Mouse (Mus musculus) kidney, embryonic 15.5 days (tissue): Measurements from ENCODE around the gene Bank1. TPM values are rescaled to one million over a fixed set of nuclear protein-coding genes. Genes with fewer than 3 reads are reported as not detected.

Source experiments
- ATAC-seq: fragments of 200-750 bp; cut with Nextera tagmentation; replicated peaks from 2 replicates; pipeline ENCODE4 v1.8.0; 2017; ENCODE audit warnings: moderate TSS enrichment; ENCODE audit not compliant: low FRiP score
- H3K27ac ChIP-seq: fragments of 300-500 bp; sonication (generic); 2 replicates; pipeline ENCODE4 v1.5.1; 2015; ENCODE audit warnings: mild to moderate bottlenecking, inconsistent platforms
- H3K27me3 ChIP-seq: fragments of 300-500 bp; sonication (generic); 2 replicates; pipeline ENCODE4 v1.6.1; 2015; ENCODE audit warnings: inconsistent platforms
- H3K36me3 ChIP-seq: fragments of 300-500 bp; sonication (generic); 2 replicates; pipeline ENCODE4 v1.6.1; 2015; ENCODE audit warnings: inconsistent platforms
- H3K4me1 ChIP-seq: fragments of 300-500 bp; sonication (generic); 2 replicates; pipeline ENCODE4 v1.6.1; 2015; ENCODE audit warnings: inconsistent platforms
- H3K4me2 ChIP-seq: fragments of 300-500 bp; sonication (generic); 2 replicates; pipeline ENCODE4 v1.6.1; 2015; ENCODE audit warnings: moderate library complexity, mild to moderate bottlenecking, inconsistent platforms
- H3K4me3 ChIP-seq: fragments of 300-500 bp; sonication (generic); replicated peaks from 2 replicates; pipeline ENCODE4 v1.5.1; 2015; ENCODE audit warnings: mild to moderate bottlenecking, inconsistent platforms
- H3K9ac ChIP-seq: fragments of 300-500 bp; sonication (generic); 2 replicates; pipeline ENCODE4 v1.6.1; 2015; ENCODE audit warnings: mild to moderate bottlenecking, inconsistent platforms
- H3K9me3 ChIP-seq: fragments of 300-500 bp; sonication (generic); replicated peaks from 2 replicates; pipeline ENCODE4 v1.6.1; 2016; ENCODE audit warnings: inconsistent platforms
- WGBS: fragments of 180-500 bp; shearing (Covaris S2); methylation state at CpG from one replicate; pipeline ENCODE4 v1.1.7; 2015; ENCODE audit warnings: mixed read lengths; 5-methylcytosine and 5-hydroxymethylcytosine counted together
- polyA plus RNA-seq: library from polyadenylated mRNA; unstranded; fragments of >200 nt; fragmentation: Nextera tagmentation; extraction: Ambion mirVana; gene quantifications from 2 replicates; pipeline ENCODE4 v1.2.1, GENCODE M21; 2015

The Bank1 gene
- polyA plus RNA-seq, 1 experiment from 2014 or later: 1.1 TPM

- no peaks in the 10 kb centered on the region for H3K4me1 ChIP-seq
- no peak overlapping the region for H3K4me3 ChIP-seq
- H3K9ac ChIP-seq: no peak overlapping the region
- no peak overlapping the region for H3K27ac ChIP-seq
- no peak for ATAC-seq
- H3K9me3 ChIP-seq: no peaks in the 10 kb centered on the region
- H3K36me3 ChIP-seq: no peaks in the 10 kb centered on the region
- WGBS: 77% methylated on average over 2 of the region's 2 CpGs
- H3K4me2 ChIP-seq: no peak overlapping the region
- H3K27me3 ChIP-seq: no peaks in the 10 kb centered on the region
Measured at GRCm38 (mm10) chr3:136158059-136158458, 167.8 kb downstream of the Bank1 start.

- H3K4me2 ChIP-seq: no peak overlapping the region
- no peak overlapping the region for H3K9ac ChIP-seq
- H3K4me3 ChIP-seq: no peak overlapping the region
- no peaks in the 10 kb centered on the region for H3K36me3 ChIP-seq
- H3K4me1 ChIP-seq: no peaks in the 10 kb centered on the region
- no peaks in the 10 kb centered on the region for H3K9me3 ChIP-seq
- no peak for ATAC-seq
- no peaks in the 10 kb centered on the region for H3K27me3 ChIP-seq
- H3K27ac ChIP-seq: no peak overlapping the region
- 68% methylated on average over 1 of the region's 1 CpGs for WGBS
Measured at GRCm38 (mm10) chr3:136155555-136155954, 170.3 kb downstream of the Bank1 start.

DNA sequence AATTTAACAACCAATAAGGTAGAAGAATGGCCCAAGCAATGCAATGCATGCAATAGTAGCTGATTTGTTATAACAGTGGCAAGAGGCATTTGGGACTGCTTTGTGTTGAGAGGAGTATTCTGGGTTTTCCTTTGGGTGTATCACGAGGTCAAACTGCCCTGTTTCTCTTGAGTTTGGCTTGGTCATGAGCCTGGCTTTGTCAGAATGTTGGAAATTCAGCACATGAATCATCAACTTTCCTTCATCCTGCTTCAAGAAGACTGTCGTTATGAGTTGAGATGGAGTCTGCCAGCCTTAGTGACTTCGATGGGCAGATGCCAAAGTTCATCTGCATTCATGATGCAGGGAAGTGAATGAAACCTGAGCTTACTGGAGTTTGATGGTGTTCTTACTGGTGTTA is 175.0 kb downstream of the Bank1 start:
- H3K9ac ChIP-seq: no peak overlapping the region
- no peak overlapping the region for H3K4me2 ChIP-seq
- no peaks in the 10 kb centered on the region for H3K27me3 ChIP-seq
- H3K4me3 ChIP-seq: no peak overlapping the region
- H3K27ac ChIP-seq: no peak overlapping the region
- ATAC-seq: no peak
- no peaks in the 10 kb centered on the region for H3K4me1 ChIP-seq
- no peaks in the 10 kb centered on the region for H3K36me3 ChIP-seq
- WGBS: 79% methylated on average over 3 of the region's 3 CpGs
- no peaks in the 10 kb centered on the region for H3K9me3 ChIP-seq

- Histone ChIP-seq H3K4me1 (no peaks in the 10 kb centered on the region), H3K27me3 (no peaks in the 10 kb centered on the region), H3K4me2 (no peak overlapping the region), H3K27ac (no peak overlapping the region), H3K36me3 (no peaks in the 10 kb centered on the region), H3K9me3 (no peaks in the 10 kb centered on the region), H3K9ac (no peak overlapping the region), H3K4me3 (no peak overlapping the region)
- ATAC-seq: no peak
- WGBS: 86% methylated on average over 2 of the region's 2 CpGs
Measured at GRCm38 (mm10) chr3:136147166-136147565, 178.7 kb downstream of the Bank1 start.

- Histone ChIP-seq H3K9ac (no peak overlapping the region), H3K4me2 (no peak overlapping the region), H3K36me3 (no peaks in the 10 kb centered on the region), H3K4me3 (no peak overlapping the region), H3K27ac (no peak overlapping the region), H3K4me1 (no peaks in the 10 kb centered on the region), H3K9me3 (no peaks in the 10 kb centered on the region), H3K27me3 (no peaks in the 10 kb centered on the region)
- 20% methylated on average over 3 of the region's 3 CpGs for WGBS
- ATAC-seq: no peak
Measured at GRCm38 (mm10) chr3:136132013-136132412, 193.9 kb downstream of the Bank1 start.

DNA sequence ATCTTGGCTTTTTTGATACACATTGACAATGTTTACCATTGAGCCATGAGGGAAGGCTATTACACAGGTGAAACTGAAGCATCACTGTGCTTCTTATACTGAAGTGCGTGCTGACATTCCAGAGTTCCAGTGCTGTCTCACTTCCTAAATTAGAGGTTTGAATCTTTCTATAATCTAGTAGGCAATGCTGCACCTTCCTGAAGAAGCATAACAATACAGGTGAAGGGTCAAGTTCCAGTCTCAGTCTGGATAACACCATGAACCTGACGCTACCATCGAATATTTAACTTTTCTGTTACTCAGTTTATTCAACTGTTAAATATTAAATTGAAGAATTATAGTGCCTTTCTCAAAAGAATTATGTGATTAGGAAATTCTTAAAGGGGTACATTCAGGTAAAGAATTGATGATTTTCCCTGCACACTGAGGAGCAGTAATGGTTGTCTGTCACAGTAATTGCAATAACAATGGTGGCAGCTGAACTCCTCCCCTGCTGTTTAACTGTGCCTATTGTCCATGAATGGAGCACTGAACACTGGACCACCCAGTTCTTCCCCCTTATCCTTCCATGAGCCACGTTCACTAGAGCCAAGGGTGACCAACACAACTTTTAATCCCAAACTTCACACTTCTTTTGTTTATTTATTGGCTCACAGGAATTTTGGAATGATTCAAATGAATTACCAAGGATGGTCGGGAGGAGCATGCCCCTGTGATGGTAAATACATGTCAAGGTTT is 210.2 kb downstream of the Bank1 start:
- no peak for ATAC-seq
- Histone ChIP-seq H3K4me3 (no peak overlapping the region), H3K4me1 (no peaks in the 10 kb centered on the region), H3K4me2 (no peak overlapping the region), H3K27ac (no peak overlapping the region), H3K36me3 (no peaks in the 10 kb centered on the region), H3K9ac (no peak overlapping the region), H3K9me3 (no peaks in the 10 kb centered on the region), H3K27me3 (no peaks in the 10 kb centered on the region)
- 81% methylated on average over 5 of the region's 5 CpGs for WGBS

DNA sequence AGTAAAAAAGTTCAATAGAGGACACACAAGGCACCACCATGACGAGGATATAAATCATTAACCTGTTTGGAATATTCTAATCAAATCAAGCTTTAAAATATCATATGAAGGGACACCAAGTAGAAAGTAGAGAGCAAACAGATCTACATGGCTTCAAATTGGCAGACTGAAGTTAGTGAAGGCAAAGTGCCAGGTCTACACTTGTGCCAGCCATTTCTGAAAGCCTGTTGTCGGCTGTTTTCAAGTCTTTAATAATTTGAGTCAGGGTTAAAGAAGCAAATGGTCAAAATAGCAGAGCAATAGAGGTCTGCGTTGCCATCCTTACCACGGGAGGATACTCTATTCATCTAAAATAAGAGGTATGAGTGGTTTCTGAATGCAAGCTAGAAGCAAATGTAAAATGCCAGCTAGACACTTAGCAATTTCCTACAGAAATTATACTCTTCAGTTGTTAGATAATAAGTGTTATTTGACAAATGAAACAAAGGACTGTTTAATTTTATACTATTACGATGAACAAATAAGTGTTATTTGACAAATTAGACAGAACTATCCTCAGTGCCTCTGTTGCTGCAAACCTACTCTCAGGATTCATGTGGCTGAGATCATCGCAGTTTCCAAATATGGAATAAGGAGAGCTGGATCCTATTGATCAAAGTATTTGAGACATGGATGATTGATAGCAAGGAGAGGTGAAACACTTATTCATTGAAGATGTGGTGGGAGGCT is 216.3 kb downstream of the Bank1 start:
- Histone ChIP-seq H3K27ac (no peak overlapping the region), H3K4me1 (no peaks in the 10 kb centered on the region), H3K4me3 (no peak overlapping the region), H3K36me3 (no peaks in the 10 kb centered on the region), H3K9me3 (no peaks in the 10 kb centered on the region), H3K9ac (no peak overlapping the region), H3K4me2 (no peak overlapping the region), H3K27me3 (no peaks in the 10 kb centered on the region)
- ATAC-seq: no peak
- WGBS: 89% methylated on average over 6 of the region's 6 CpGs

GRCm38 (mm10) chr3:136106452-136106851 is 219.4 kb downstream of the Bank1 start:
- no peaks in the 10 kb centered on the region for H3K27me3 ChIP-seq
- whole genome bisulfite sequencing: 26% methylated on average over 1 of the region's 1 CpGs

DNA sequence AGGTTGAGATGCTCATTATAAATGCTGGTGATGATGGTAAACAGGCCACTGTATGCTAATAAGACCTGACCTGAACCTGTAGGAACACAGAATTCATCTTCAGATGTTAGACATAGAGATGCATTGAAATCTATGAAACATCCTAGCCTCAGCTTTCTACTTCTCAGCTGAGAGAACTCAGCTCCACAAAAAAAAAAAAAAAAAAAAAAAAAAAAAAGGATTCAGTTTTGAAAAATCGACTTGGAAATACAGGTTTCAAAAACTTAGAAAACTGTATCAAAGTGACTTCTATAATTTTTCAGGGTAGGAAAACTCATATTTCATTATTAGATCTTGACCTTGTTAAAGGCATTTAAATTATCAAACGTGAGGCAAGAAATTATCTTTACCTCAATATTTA is 222.5 kb downstream of the Bank1 start:
- H3K9ac ChIP-seq: no peak overlapping the region
- H3K4me2 ChIP-seq: no peak overlapping the region
- no peaks in the 10 kb centered on the region for H3K4me1 ChIP-seq
- H3K4me3 ChIP-seq: no peak overlapping the region
- ATAC-seq: no peak
- H3K9me3 ChIP-seq: no peaks in the 10 kb centered on the region
- no peak overlapping the region for H3K27ac ChIP-seq
- 86% methylated on average over 2 of the region's 2 CpGs for WGBS
- no peaks in the 10 kb centered on the region for H3K36me3 ChIP-seq
- no peaks in the 10 kb centered on the region for H3K27me3 ChIP-seq

More at GRCm38 (mm10) chr3:136106452-136106851, 219.4 kb downstream of the Bank1 start:
- Histone ChIP-seq H3K4me3 (no peak overlapping the region), H3K4me1 (no peaks in the 10 kb centered on the region), H3K27ac (no peak overlapping the region), H3K9ac (no peak overlapping the region), H3K36me3 (no peaks in the 10 kb centered on the region), H3K9me3 (no peaks in the 10 kb centered on the region), H3K4me2 (no peak overlapping the region)
- ATAC-seq: no peak

- Histone ChIP-seq H3K27ac (no peak overlapping the region), H3K4me2 (no peak overlapping the region), H3K27me3 (no peaks in the 10 kb centered on the region), H3K4me1 (no peaks in the 10 kb centered on the region), H3K4me3 (no peak overlapping the region), H3K36me3 (no peaks in the 10 kb centered on the region), H3K9me3 (no peaks in the 10 kb centered on the region), H3K9ac (no peak overlapping the region)
- ATAC-seq: no peak
- 88% methylated on average over 5 of the region's 5 CpGs for WGBS
Measured at GRCm38 (mm10) chr3:136100973-136101500, 224.8 kb downstream of the Bank1 start.

DNA sequence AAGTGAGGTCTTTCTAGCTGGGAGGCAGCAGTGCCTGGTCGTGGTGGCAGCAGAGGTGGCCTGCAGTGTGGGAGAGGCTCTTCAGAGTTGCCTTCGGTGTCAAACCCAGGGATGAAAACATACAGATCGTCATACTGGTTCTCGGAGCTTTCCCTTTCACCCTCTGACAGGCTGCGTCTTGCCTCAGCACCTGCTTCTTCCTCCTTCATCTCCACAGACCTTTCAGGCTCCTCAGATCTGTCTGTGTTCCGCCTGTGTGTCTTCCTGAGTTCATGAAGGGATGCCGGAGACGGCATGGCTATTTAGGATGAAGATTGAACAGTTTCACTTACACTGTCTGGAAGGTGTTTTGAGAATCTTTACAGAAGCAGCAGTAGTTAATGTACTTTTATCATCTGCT is 225.6 kb downstream of the Bank1 start:
- Histone ChIP-seq H3K4me2 (no peak overlapping the region), H3K4me3 (no peak overlapping the region), H3K9me3 (no peaks in the 10 kb centered on the region), H3K4me1 (no peaks in the 10 kb centered on the region), H3K9ac (no peak overlapping the region), H3K27me3 (no peaks in the 10 kb centered on the region), H3K27ac (no peak overlapping the region), H3K36me3 (no peaks in the 10 kb centered on the region)
- 82% methylated on average over 8 of the region's 8 CpGs for WGBS
- ATAC-seq: no peak

DNA sequence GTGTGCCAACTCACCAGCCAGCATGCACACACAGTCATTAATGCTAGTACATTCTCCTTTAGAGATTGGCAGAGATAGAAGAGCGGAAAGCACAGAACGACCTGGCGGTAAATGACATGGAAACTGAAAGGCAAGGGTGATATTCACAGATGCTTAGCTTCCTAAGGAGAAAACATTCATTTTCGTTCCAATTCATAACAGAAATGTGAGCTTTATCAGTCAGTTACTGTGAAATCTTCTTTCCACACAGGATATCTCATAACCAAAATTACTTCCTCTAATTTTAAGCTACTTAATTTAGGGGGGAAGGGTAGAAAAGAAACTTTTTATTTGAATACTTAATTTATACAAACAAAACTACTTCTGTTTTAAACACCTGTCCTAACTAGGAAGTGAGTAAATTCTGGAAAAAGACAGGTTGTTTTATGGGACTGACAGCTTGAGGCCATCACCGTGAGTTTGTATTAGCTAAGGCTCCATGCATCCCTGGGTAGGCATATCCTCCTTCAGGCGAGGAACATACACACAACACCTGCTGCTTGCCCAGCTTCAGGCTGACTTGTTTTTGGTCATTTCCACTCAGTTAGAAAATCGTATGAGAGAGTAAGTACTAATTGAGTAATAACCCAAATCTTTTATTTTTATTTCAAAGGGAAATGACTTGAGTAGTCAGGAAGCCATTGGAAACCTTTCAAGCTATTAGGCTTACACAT is 238.8 kb downstream of the Bank1 start:
- 73% methylated on average over 7 of the region's 7 CpGs for WGBS
- 0 out of 2 replicates have a peak, but pooled peaks cover 6% of the 10 kb centered on the region for H3K4me1 ChIP-seq
- no peak overlapping the region for H3K27ac ChIP-seq
- no peaks in the 10 kb centered on the region for H3K27me3 ChIP-seq
- H3K36me3 ChIP-seq: no peaks in the 10 kb centered on the region
- no peak overlapping the region for H3K4me2 ChIP-seq
- no peak overlapping the region for H3K9ac ChIP-seq
- H3K4me3 ChIP-seq: no peak overlapping the region
- no peaks in the 10 kb centered on the region for H3K9me3 ChIP-seq
- ATAC-seq: no peak
